Mouse (Mus musculus): ENCODE measurements at regions not wholly inside any gene's neighbourhood (a gene's known extent, or its start where the extent isn't known, plus 50 kb on each side); places are given as distances from the start of the nearest gene placed in this dataset.

DNA sequence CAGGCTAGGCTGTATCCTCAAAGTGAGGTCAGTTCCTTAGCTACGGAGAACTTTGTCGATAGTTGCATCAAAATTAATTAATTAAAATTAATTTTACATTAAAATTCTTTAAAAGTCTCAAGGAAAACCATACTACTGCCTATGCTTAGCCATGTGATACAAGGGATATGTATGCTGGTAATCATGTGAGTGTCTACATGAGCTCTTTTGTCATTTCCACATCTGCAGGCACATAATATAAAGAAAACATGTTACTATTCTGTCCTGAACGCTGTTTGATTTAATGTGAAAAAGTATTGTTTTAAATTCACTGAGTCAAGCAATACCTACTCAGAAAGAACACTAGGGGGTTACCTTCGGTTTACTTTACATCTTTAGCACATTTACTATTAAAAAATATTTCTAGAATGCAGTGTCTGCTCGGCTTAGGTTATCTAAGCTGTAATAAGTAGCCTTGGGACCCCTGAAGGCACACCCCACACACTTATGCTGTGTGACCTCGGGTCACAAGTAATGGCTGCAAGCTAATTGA, 273.2 kb downstream of the Gm11146 start:
- Histone ChIP-seq H3K4me3 (ENCODE audit: low read depth, low read length) (peak overlapping the region; percentile 40; the same call in 1 of the 2 replicates), H3K36me3 (ENCODE audit: control insufficient read depth, insufficient read depth, low read length) (no peaks in the 10 kb centered on the region), H3K4me1 (ENCODE audit: control insufficient read depth, insufficient read depth, insufficient read length, low read length) (no peaks in the 10 kb centered on the region; the same call in 1 of the 2 replicates), H3K27ac (ENCODE audit: insufficient read depth, low read depth, low read length) (no peak overlapping the region), H3K27me3 (ENCODE audit: control insufficient read depth, insufficient read depth, low read length) (no peaks in the 10 kb centered on the region)
- TF ChIP-seq POLR2A (IDR thresholded peaks at IDR 0.05; ENCODE audit: low read depth, low read length): no peak
- no peak for TF ChIP-seq CTCF (IDR thresholded peaks at IDR 0.05; ENCODE audit: extremely low read depth, insufficient read length, insufficient replicate concordance, low read depth, low read length)
- WGBS: 39% methylated on average over 6 of the region's 6 CpGs

- no peak overlapping the region for H3K27ac ChIP-seq (ENCODE audit: insufficient read depth, low read depth, low read length)
- H3K27me3 ChIP-seq (ENCODE audit: control insufficient read depth, insufficient read depth, low read length): no peaks in the 10 kb centered on the region
- no peaks in the 10 kb centered on the region for H3K36me3 ChIP-seq (ENCODE audit: control insufficient read depth, insufficient read depth, low read length)
- H3K4me1 ChIP-seq (ENCODE audit: control insufficient read depth, insufficient read depth, insufficient read length, low read length): no peaks in the 10 kb centered on the region; the same call in 1 of the 2 replicates
- TF ChIP-seq CTCF (IDR thresholded peaks at IDR 0.05; ENCODE audit: extremely low read depth, insufficient read length, insufficient replicate concordance, low read depth, low read length) (no peak), POLR2A (IDR thresholded peaks at IDR 0.05; ENCODE audit: low read depth, low read length) (no peak)
- WGBS: 82% methylated on average over 5 of the region's 5 CpGs
- H3K4me3 ChIP-seq (ENCODE audit: low read depth, low read length): no peak overlapping the region
Measured at GRCm38 (mm10) chr16:77328049-77328448, 273.8 kb downstream of the Gm11146 start.

DNA sequence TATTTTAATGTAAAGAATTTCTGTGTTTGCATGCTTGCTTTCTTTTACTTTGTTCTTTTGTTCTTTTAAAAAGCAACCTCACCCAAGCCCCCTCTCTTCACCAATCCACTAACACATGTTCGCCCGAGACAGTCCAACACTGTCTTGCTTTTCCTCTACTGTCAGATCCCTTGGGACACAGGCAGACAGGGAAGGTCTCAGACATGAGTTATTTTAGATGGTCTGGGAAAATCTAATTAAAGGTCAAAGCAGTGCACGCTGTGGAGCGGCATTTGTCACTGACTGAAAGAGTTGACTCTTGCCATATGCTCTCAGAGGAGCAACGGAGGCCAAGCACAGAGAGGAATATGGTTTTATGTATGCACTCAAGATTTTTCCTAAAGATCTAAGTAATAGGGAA, 279.6 kb downstream of the Gm11146 start:
- 70% methylated on average over 5 of the region's 5 CpGs for WGBS
- no peak overlapping the region for H3K4me3 ChIP-seq (ENCODE audit: low read depth, low read length)
- no peaks in the 10 kb centered on the region for H3K4me1 ChIP-seq (ENCODE audit: control insufficient read depth, insufficient read depth, insufficient read length, low read length)
- no peak overlapping the region for H3K27ac ChIP-seq (ENCODE audit: insufficient read depth, low read depth, low read length)
- no peaks in the 10 kb centered on the region for H3K36me3 ChIP-seq (ENCODE audit: control insufficient read depth, insufficient read depth, low read length)
- H3K27me3 ChIP-seq (ENCODE audit: control insufficient read depth, insufficient read depth, low read length): no peaks in the 10 kb centered on the region
- TF ChIP-seq POLR2A (IDR thresholded peaks at IDR 0.05; ENCODE audit: low read depth, low read length) (no peak), CTCF (IDR thresholded peaks at IDR 0.05; ENCODE audit: extremely low read depth, insufficient read length, insufficient replicate concordance, low read depth, low read length) (no peak)

GRCm38 (mm10) chr16:77318150-77318549, 283.7 kb downstream of the Gm11146 start:
- Histone ChIP-seq H3K4me1 (ENCODE audit: control insufficient read depth, insufficient read depth, insufficient read length, low read length) (no peaks in the 10 kb centered on the region), H3K36me3 (ENCODE audit: control insufficient read depth, insufficient read depth, low read length) (no peaks in the 10 kb centered on the region), H3K27ac (ENCODE audit: insufficient read depth, low read depth, low read length) (no peak overlapping the region), H3K27me3 (ENCODE audit: control insufficient read depth, insufficient read depth, low read length) (no peaks in the 10 kb centered on the region), H3K4me3 (ENCODE audit: low read depth, low read length) (no peak overlapping the region)
- TF ChIP-seq CTCF (IDR thresholded peaks at IDR 0.05; ENCODE audit: extremely low read depth, insufficient read length, insufficient replicate concordance, low read depth, low read length) (no peak), POLR2A (IDR thresholded peaks at IDR 0.05; ENCODE audit: low read depth, low read length) (no peak)
- 92% methylated on average over 1 of the region's 1 CpGs for WGBS

DNA sequence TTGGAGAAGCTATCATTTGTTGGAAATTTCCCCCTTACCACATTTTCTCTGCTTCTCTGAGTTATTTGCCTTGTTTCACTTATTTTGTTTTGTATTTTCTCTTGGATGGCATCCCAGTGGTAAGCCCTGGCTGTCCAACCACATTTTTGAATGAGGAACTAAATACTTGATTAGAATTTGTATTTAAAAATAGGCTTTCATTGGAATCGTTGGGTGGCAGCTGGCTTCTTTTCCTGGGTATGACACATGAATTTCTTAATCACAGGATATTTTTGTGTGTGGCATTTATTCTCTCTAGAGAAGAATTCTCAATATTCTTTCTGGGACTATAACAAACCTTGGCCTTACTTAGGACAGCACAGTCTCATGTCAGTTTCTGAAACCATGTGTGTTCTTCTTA, 286.5 kb downstream of the Gm11146 start:
- Histone ChIP-seq H3K4me1 (ENCODE audit: control insufficient read depth, insufficient read depth, insufficient read length, low read length) (no peaks in the 10 kb centered on the region), H3K36me3 (ENCODE audit: control insufficient read depth, insufficient read depth, low read length) (no peaks in the 10 kb centered on the region), H3K4me3 (ENCODE audit: low read depth, low read length) (no peak overlapping the region), H3K27me3 (ENCODE audit: control insufficient read depth, insufficient read depth, low read length) (no peaks in the 10 kb centered on the region), H3K27ac (ENCODE audit: insufficient read depth, low read depth, low read length) (no peak overlapping the region)
- TF ChIP-seq POLR2A (IDR thresholded peaks at IDR 0.05; ENCODE audit: low read depth, low read length): no peak
- TF ChIP-seq CTCF (IDR thresholded peaks at IDR 0.05; ENCODE audit: extremely low read depth, insufficient read length, insufficient replicate concordance, low read depth, low read length): no peak
- 57% methylated on average over 1 of the region's 1 CpGs for WGBS

DNA sequence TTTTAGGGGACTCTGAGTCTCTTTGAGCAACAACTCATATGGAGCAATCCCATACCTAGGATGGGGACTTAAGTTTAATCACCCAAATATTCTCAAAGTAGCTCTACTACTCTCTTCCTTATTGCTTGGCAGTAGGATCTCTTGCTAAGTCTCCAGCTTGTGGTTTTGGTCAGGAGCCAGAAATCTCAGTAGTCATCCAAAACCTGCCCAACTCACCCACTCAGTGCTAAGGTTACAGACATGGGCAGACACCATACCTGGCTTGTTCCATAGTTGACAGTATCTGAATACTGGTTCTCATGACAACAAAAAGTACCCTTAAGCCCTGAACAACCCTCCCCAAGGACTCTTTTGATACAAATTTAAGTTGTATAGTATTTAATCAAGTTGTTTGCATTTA, 288.7 kb downstream of the Gm11146 start:
- Histone ChIP-seq H3K4me1 (ENCODE audit: control insufficient read depth, insufficient read depth, insufficient read length, low read length) (no peaks in the 10 kb centered on the region), H3K36me3 (ENCODE audit: control insufficient read depth, insufficient read depth, low read length) (no peaks in the 10 kb centered on the region), H3K4me3 (ENCODE audit: low read depth, low read length) (no peak overlapping the region), H3K27me3 (ENCODE audit: control insufficient read depth, insufficient read depth, low read length) (no peaks in the 10 kb centered on the region), H3K27ac (ENCODE audit: insufficient read depth, low read depth, low read length) (no peak overlapping the region)
- TF ChIP-seq POLR2A (IDR thresholded peaks at IDR 0.05; ENCODE audit: low read depth, low read length) (no peak), CTCF (IDR thresholded peaks at IDR 0.05; ENCODE audit: extremely low read depth, insufficient read length, insufficient replicate concordance, low read depth, low read length) (no peak)

GRCm38 (mm10) chr16:77301270-77302171, 288.0 kb downstream of the Usp25 start:
- no peak overlapping the region for H3K27ac ChIP-seq (ENCODE audit: insufficient read depth, low read depth, low read length)
- TF ChIP-seq CTCF (IDR thresholded peaks at IDR 0.05; ENCODE audit: extremely low read depth, insufficient read length, insufficient replicate concordance, low read depth, low read length): no peak
- TF ChIP-seq POLR2A (IDR thresholded peaks at IDR 0.05; ENCODE audit: low read depth, low read length): no peak
- H3K36me3 ChIP-seq (ENCODE audit: control insufficient read depth, insufficient read depth, low read length): no peaks in the 10 kb centered on the region
- no peaks in the 10 kb centered on the region for H3K27me3 ChIP-seq (ENCODE audit: control insufficient read depth, insufficient read depth, low read length)
- 66% methylated on average over 6 of the region's 6 CpGs for WGBS
- no peaks in the 10 kb centered on the region for H3K4me1 ChIP-seq (ENCODE audit: control insufficient read depth, insufficient read depth, insufficient read length, low read length)
- H3K4me3 ChIP-seq (ENCODE audit: low read depth, low read length): no peak overlapping the region

All from small intestine, adult 2 months (tissue).